Mouse (Mus musculus): ENCODE measurements around the gene Spag9.

DNA sequence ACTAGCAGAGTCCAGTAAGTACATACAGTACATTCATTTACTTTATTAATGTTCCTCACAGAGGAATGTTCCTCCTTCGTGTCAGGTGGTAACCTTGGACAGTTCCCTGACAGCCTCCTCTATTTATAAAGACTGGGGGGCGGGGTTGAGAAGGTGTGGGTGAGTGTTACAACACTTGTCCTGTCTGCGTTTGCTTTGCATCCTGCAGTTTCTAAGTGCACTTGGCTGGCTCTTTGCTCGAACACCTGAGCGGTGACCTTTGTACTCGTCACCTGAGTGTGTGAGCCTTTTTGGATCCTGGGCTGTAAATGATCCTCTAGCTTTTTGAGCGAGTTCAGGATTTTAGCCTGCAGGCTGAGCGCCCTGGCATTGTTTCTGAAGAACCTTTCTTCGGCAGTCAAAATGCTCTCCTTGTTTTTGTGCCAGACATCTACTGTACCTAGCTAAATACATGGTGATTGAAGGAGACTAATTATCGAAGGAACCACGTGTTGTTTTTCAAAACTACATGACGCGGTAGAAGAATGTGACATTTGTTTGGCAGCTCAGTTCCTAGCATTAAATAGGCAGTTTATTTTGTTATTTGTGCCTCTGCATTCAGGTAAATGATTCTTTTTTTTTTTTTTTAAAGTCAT, 1.4 kb downstream of the Spag9 start:
- TF ChIP-seq CTCF (IDR thresholded peaks at IDR 0.05; ENCODE audit: extremely low read depth, insufficient read depth, low read length) (no peak), POLR2A (IDR thresholded peaks at IDR 0.05; ENCODE audit: extremely low read depth, insufficient read depth, low read length) (no peak)
